Mouse (Mus musculus): ENCODE measurements around the gene Slx1b.
A peak's percentile ranks its signal among the peaks of the same experiment; 100 is the strongest.
"Not testable (repeated sequence)": the region's sequence is repeated elsewhere in the genome, so short reads cannot be mapped to it uniquely, and the experiment has no call there.

Gene Slx1b

DNA sequence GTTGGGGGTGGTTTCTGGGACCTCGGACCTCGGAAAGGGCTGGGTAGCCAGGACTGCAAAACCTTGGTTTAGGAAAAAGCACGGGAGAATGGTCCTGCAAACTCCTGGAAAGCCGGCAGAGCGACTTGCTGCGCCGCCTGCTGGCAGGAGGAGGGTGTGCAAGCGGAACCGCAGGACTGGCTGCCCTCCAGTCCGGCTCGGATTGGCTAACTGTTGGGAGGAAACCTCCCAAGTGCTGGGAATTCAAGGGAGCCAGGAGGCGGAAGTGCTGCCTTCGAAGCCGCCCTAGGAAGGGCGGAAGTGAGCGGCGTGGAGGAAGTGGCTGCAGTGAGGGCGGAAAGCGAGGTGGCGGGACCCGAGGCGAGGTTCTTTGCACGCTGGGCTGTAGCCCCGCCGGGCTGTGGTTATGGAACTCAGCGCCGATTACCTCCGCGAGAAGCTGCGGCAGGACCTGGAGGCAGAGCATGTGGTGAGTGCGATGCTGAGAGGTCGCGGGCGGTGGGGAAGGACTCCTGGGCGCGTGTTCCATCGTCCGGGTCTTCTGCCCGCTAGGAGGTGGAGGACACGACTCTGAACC, at the start of gene Slx1b:
Gene Slx1b, minus strand, starts transcription at position 154 of the 577 bp plus-strand sequence.
- DNase-seq (ENCODE audit: low spot score): peak; percentile 74

DNA sequence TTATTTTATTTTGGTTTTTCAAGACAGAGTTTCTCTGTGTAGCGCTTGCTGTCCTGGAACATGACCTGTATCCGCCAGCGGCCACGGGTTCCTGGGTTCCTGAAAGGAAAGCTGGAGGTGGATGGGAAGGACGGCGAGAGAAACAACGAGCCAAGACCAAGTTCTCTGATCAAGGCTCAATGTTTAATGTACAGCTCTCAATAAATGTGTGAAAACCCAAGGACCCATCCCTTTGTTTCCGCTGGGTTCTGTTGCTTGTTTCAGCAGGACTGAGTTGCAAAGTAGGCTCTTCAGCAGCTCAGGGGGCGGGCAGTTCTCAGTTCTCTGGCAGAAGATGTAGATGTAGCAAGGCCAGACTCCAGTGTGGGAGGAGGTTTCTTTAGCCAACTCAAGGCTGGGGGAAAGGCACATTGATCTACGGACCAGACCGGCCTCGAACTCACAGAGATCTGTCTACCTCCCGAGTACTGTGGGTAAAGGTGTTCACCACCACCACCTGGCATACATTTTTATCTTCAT, 46.4 kb upstream of the Slx1b start:
- no peak for DNase-seq (ENCODE audit: low spot score)

- no peak for DNase-seq (ENCODE audit: low spot score)
Measured at GRCm38 (mm10) chr7:126741452-126741851, 45.9 kb upstream of the Slx1b start.

DNA sequence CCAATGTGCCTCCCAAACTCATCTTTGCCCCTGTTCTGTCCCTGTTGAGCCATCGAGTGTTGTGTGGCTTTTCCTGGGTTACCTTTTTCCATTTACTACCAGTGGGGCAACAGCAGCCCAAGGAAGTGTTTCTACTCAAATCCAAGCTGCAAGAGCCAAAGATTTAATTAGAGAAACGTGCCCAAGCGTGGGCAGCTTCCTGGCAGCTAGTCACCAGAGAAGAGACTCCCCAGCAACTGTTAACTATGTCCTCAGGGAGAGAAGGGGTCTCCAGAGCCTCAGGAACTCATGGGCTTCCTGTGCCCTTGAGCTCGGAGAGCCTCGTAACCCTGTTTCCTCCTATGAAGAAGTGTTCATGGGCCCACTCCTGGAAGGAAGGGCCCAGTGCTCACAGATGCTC, 45.4 kb upstream of the Slx1b start:
- no peak for DNase-seq (ENCODE audit: low spot score)

- DNase-seq (ENCODE audit: low spot score): no peak
Measured at GRCm38 (mm10) chr7:126740132-126740735, 44.6 kb upstream of the Slx1b start.

GRCm38 (mm10) chr7:126739551-126739950, 44.0 kb upstream of the Slx1b start:
- no peak for DNase-seq (ENCODE audit: low spot score)

GRCm38 (mm10) chr7:126736122-126736521, 40.5 kb upstream of the Slx1b start:
- no peak for DNase-seq (ENCODE audit: low spot score)

GRCm38 (mm10) chr7:126730256-126730789, 34.7 kb upstream of the Slx1b start:
- DNase-seq (ENCODE audit: low spot score): not testable (repeated sequence)

DNA sequence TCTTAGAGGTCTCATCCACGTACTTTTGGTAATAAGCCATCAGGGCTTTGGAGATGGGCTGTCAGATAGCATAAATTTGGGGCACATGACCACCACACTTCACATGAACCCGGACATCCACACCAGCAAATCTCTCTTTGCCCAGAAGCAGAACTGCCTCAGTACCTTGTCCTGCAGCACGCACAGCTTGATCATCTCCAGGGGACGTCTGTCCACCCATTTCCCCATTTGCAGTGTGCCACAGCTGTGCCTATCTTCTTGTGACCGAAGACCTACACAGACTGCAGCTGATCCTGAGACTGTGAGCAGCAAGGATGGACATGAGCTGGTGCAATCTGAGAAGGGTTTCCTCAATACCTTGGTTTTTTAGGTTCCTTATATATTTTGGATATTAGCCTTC, 30.1 kb upstream of the Slx1b start:
- no peak for DNase-seq (ENCODE audit: low spot score)

DNA sequence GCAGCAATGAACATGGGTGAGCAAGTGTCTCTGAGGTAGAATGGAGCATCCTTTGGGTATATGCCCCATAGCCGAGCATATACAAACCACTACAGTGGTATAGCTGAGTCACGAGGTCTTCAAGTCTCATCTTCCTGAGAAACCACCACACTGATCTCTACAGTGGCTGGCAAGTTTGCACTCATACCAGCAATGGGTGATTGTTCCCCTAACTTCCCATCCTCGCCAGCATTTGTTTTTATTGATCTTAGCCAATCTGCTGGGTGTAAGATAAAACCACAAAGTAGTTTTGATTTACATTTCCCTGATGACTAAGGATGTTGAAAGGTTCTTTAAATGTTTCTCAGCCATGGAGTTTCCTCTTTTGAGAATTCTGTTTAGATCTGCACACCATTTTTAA, 29.5 kb upstream of the Slx1b start:
- no peak for DNase-seq (ENCODE audit: low spot score)

DNA sequence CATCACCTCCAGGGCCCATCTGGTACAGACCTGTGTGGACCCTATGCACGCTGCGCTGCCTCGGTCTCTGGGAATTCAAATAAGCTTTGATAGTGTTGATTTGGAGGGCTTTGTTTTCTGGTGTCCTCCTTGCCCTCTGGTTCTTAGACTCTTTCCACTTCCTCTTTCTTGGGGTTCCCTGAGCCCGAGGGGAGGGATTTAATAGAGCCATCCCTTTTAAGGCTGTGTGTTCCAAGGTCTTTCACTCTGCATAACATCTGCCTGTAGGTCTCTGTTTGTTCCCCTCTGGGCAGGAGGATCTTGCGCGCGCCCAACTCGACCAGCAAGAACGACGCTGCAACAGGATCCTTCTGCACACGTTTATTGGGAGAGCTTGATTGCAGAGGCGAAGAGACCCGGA, 26.1 kb upstream of the Slx1b start:
- DNase-seq (ENCODE audit: low spot score): no peak

- DNase-seq (ENCODE audit: low spot score): no peak
Measured at GRCm38 (mm10) chr7:126718787-126719337, 23.3 kb upstream of the Slx1b start.

DNA sequence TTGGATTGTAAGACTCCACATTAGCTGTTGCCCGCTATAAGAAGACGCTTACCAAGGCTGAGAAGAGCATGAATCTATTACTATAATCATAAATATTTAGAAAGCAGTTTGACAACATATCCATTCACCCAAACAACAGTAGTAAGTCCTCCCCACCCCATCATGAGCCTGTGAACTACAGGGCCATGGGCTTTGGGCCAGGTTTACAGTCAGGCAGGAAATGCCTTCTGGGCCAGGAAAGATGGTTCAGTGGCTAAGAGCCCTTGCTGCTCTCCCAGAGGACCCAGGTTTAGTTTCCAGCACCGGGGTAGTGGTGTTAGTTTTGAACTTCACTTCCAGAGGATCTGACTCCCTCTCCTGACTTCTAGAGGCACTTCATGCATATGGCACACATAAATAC, 22.0 kb upstream of the Slx1b start:
- DNase-seq (ENCODE audit: low spot score): no peak

- no peak for DNase-seq (ENCODE audit: low spot score)
Measured at GRCm38 (mm10) chr7:126715679-126716078, 20.1 kb upstream of the Slx1b start.

GRCm38 (mm10) chr7:126711910-126712309, 16.3 kb upstream of the Slx1b start:
- DNase-seq (ENCODE audit: low spot score): no peak

DNA sequence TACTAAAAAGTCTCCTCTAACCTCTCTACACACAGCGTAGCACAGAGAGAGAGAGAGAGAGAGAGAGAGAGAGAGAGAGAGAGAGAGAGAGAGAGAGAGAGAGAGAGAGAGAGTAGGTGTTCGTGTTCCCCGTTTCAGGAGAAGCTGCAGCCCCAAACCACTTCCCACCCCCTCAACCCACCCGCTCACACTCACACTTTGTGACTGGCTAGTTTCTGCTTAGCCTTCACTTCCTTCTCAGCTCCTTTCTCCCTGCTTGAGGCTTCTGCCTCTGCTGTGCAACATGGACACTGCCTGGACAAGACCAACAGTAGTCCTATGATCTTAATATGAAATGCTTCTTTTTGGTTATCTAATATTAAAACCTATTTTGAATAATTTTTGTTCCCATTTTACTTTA, 14.7 kb upstream of the Slx1b start:
- DNase-seq (ENCODE audit: low spot score): no peak

GRCm38 (mm10) chr7:126708175-126708952, 12.8 kb upstream of the Slx1b start:
- DNase-seq (ENCODE audit: low spot score): no peak

GRCm38 (mm10) chr7:126707442-126708174, 12.0 kb upstream of the Slx1b start, which contains the start of gene Coro1a:
TSS of gene Coro1a (minus strand) at chr7:126707787.
- no peak for DNase-seq (ENCODE audit: low spot score)

GRCm38 (mm10) chr7:126704121-126704980, 8.8 kb upstream of the Slx1b start:
- no peak for DNase-seq (ENCODE audit: low spot score)

DNA sequence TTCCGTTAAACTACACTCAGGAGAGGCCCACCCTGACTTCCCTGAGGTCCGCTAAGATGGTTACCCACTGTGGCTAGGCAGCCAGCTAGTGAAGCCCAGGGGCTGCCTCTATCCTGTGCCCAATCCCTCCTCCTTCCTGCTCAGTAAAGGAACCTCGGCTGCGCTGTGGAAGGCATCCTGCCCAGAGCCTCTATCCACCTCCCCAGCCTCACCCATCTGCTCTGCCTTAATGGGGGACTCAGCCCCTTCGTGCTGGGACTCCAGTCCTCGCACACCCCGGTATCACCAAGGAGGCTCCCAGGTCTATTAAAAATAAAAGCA, 8.1 kb upstream of the Slx1b start:
- DNase-seq (ENCODE audit: low spot score): no peak

Measured in ovary, postnatal 10 days (tissue).